Mouse (Mus musculus) gastrocnemius, adult 18-20 months (tissue): ENCODE measurements at regions not wholly inside any gene's neighbourhood (a gene's known extent, or its start where the extent isn't known, plus 50 kb on each side); places are given as distances from the start of the nearest gene placed in this dataset.

Source experiments
- DNase-seq: peaks from one replicate; pipeline ENCODE4 v3.0.0; 2021; ENCODE audit warnings: low spot score

- DNase-seq: no peak
Observed at GRCm38 (mm10) chr7:90059249-90059628, 70.8 kb upstream of the Picalm start.

DNA sequence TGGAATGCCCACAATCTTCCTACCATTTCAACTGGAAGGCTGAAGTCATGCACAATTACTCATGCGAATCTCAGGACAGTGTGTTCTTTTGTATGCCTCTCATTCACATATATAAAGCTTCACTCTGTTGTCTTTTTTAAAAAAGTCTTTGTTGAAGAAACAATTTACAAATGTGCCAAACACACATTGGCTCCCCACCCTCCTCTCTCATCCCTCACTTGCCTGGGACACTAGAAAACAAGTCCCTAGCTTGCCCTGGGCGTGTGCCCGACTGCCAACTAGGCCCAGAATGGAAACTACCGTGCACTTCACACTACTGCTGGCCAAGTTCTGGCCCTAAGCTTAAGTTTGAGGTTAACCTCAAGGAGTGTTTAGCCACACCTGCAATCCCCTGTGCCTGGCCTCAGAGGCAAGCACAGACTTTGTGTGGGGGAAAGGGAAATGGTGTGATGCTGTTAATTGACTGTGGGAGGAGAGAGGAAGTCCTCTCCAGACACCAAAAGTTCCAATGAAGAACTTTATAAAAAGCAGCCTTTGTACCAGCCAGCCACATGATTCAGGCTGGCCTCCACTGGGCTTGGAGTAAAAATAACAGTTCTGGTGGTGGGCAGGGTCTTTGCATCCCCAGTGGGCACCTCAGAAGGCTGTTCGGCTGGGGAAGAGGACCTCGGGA is 70.2 kb upstream of the Picalm start:
- DNase-seq: peak; percentile 48

DNA sequence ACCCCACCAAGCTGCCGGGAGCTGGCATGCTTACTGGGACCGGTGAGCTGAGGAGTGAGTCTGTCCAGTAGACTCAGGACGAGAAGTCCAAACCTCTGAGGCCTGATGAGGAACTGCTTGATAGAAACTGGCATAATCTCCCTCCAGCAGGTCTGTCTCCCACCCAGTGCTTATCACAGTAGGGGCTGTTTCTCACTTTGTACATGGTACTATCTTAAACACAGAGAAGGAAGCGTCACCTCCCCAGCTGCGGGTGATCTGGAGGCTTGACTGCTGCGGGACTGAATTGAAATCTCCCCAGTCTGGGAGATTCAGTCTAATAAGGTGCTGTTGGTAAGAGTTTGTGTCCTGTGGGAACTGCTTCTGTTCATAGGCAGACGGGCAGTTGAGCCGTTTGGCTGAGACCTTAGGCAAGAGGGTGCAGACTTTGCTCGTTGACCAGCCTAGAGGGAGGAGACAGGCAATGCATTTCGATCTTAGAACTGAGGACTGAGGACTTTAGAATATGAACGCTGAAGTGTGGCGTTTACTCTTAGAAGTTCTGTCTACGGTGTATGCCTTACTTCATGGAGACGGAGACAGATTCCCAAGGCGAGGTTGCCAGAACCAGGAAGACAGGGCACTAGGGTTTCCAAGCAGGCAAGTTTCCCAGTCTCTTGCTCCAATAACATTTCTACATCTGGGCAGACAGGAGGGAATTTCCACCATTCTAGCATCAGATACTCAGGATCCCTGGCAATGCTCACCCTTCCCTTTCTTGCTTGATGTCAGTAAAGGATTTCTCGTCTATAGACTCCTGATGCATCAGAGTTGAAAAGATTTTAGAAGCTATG is 69.5 kb upstream of the Picalm start:
- no peak for DNase-seq

GRCm38 (mm10) chr7:90061701-90062100 is 68.3 kb upstream of the Picalm start:
- DNase-seq: no peak

GRCm38 (mm10) chr7:90062874-90063273 is 67.1 kb upstream of the Picalm start:
- no peak for DNase-seq

DNA sequence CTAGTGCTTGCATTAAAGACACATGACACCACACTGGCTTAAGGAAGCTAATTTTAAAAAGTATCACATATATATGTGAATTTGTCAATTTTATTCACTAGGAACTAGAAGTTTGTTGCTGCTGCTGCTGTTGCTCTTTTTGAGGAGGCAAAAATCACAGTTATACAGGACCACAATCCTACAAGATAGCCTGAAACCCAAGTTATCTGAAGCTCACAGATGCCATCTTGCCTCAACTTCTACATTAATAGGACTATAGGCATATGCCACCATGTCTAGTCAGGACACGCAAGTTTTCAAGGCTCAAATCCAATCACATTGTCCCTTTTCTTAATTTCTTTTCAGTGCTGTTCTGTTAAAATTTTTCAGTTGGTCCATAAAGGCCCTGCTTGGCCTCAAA is 65.8 kb upstream of the Picalm start:
- no peak for DNase-seq

GRCm38 (mm10) chr7:90065269-90065955 is 64.6 kb upstream of the Picalm start:
- no peak for DNase-seq

- DNase-seq: no peak
Observed at GRCm38 (mm10) chr7:90066275-90066674, 63.7 kb upstream of the Picalm start.

GRCm38 (mm10) chr7:90067961-90068665 is 61.9 kb upstream of the Picalm start:
- no peak for DNase-seq

- no peak for DNase-seq
Observed at GRCm38 (mm10) chr7:90070267-90070666, 59.7 kb upstream of the Picalm start.

- DNase-seq: no peak
Observed at GRCm38 (mm10) chr7:90073865-90074264, 56.1 kb upstream of the Picalm start.

- peak; percentile 17 for DNase-seq
Observed at GRCm38 (mm10) chr7:90074592-90074991, 55.4 kb upstream of the Picalm start.

- no peak for DNase-seq
Observed at GRCm38 (mm10) chr7:90077565-90077964, 52.4 kb upstream of the Picalm start.

- no peak for DNase-seq
Observed at GRCm38 (mm10) chr7:90080083-90080772, 49.8 kb upstream of the Picalm start.
